Mouse (Mus musculus) mouse embryonic stem cell (cell line): Measurements from ENCODE around the gene Dgcr2.

Experiments
- in situ Hi-C, 2 experiments: fragments of 300-500 bp; cut with MboI; formaldehyde crosslinking; loops; 1 replicate in 1 of 2; 3 replicates in 1 of 2; pipeline ENCODE4 v1.14.3; 2019 to 2020; ENCODE audit warnings: low sequenced_read_pairs in 2 of 2, low pct_unique_long_range_greater_than_20kb in 1 of 2, mixed read lengths in 1 of 2; ENCODE audit not compliant: unreplicated experiment in 1 of 2

Dgcr2 gene

GRCm38 (mm10) chr16:17898462-17898861 lies at the start of gene Dgcr2, which contains the start of gene Tssk2:
Gene Dgcr2 (minus strand): TSS chr16:17898562.
Gene Tssk2 (plus strand): TSS chr16:17898637.
- in situ Hi-C loops, result no loop called here

- in situ Hi-C loops, result loop anchor here in 1 of 2 experiments (5.0 kb wide), 1 partner anchor 42 kb away; no protein-coding TSS in a partner anchor
Measured at GRCm38 (mm10) chr16:17945081-17945831, 46.9 kb upstream of the Dgcr2 start.

- in situ Hi-C loops, result no loop called here
Measured at GRCm38 (mm10) chr16:17943466-17943865, 45.1 kb upstream of the Dgcr2 start.

- in situ Hi-C loops, result no loop called here
Measured at GRCm38 (mm10) chr16:17939255-17939751, 40.9 kb upstream of the Dgcr2 start.

- in situ Hi-C loops, result no loop called here
Measured at GRCm38 (mm10) chr16:17938821-17939220, 40.5 kb upstream of the Dgcr2 start.

GRCm38 (mm10) chr16:17938187-17938586 lies 39.8 kb upstream of the Dgcr2 start:
- in situ Hi-C loops, result no loop called here

GRCm38 (mm10) chr16:17936776-17937175 lies 38.4 kb upstream of the Dgcr2 start:
- in situ Hi-C loops, result no loop called here

- in situ Hi-C loops, result no loop called here
Measured at GRCm38 (mm10) chr16:17934445-17934910, 36.1 kb upstream of the Dgcr2 start.

- in situ Hi-C loops, result no loop called here
Measured at GRCm38 (mm10) chr16:17933594-17934444, 35.5 kb upstream of the Dgcr2 start.

GRCm38 (mm10) chr16:17931906-17932460 lies 33.6 kb upstream of the Dgcr2 start:
- in situ Hi-C loops, result no loop called here

GRCm38 (mm10) chr16:17929631-17930030 lies 31.3 kb upstream of the Dgcr2 start:
- in situ Hi-C loops, result no loop called here

- in situ Hi-C loops, result no loop called here
Measured at GRCm38 (mm10) chr16:17929211-17929610, 30.8 kb upstream of the Dgcr2 start.

- in situ Hi-C loops, result no loop called here
Measured at GRCm38 (mm10) chr16:17928627-17929104, 30.3 kb upstream of the Dgcr2 start.

GRCm38 (mm10) chr16:17928087-17928580 lies 29.8 kb upstream of the Dgcr2 start, which contains the start of gene Slc25a1:
Gene Slc25a1 (minus strand): TSS chr16:17928219.
- in situ Hi-C loops, result no loop called here

- in situ Hi-C loops, result no loop called here
Measured at GRCm38 (mm10) chr16:17927351-17928082, 29.2 kb upstream of the Dgcr2 start.

- in situ Hi-C loops, result no loop called here
Measured at GRCm38 (mm10) chr16:17922163-17922538, 23.8 kb upstream of the Dgcr2 start.

GRCm38 (mm10) chr16:17921325-17922162 lies 23.2 kb upstream of the Dgcr2 start:
- in situ Hi-C loops, result no loop called here
